Mouse (Mus musculus) brain, embryonic 14.5 days (tissue): ENCODE data around the gene Lrrc10. TPM values are rescaled to one million over a fixed set of nuclear protein-coding genes. Genes with fewer than 3 reads are reported as not detected.
A peak's percentile ranks its signal among the peaks of the same experiment; 100 is the strongest.

Experiments used
- DNase-seq: peaks from one replicate; pipeline ENCODE4 v3.0.0-alpha.2; 2011; ENCODE audit warnings: low read depth
- CTCF ChIP-seq: fragments of 200-500 bp; IDR thresholded peaks from 2 replicates; pipeline ENCODE4 v1.5.1; 2012; ENCODE audit warnings: inconsistent platforms, mild to moderate bottlenecking, moderate library complexity, borderline replicate concordance; ENCODE audit not compliant: insufficient read depth, insufficient read length; ENCODE audit errors: extremely low read depth
- POLR2A ChIP-seq: fragments of 200-500 bp; IDR thresholded peaks from 2 replicates; pipeline ENCODE4 v1.6.1; 2012; ENCODE audit warnings: mild to moderate bottlenecking, inconsistent platforms, borderline replicate concordance; ENCODE audit not compliant: poor library complexity, insufficient read depth, insufficient read length, severe bottlenecking; ENCODE audit errors: extremely low read depth
- polyA plus RNA-seq: library from polyadenylated mRNA; depleted of rRNA; stranded (reverse); fragments of >200 nt; gene quantifications from 2 replicates; pipeline ENCODE4 v1.2.3, GENCODE M21; 2012

Gene Lrrc10
- polyA plus RNA-seq, 1 experiment, result 0.11 TPM

GRCm38 (mm10) chr10:117049961-117050597 lies 4.9 kb downstream of the Lrrc10 start:
- no peak for DNase-seq

GRCm38 (mm10) chr10:117055668-117056067 lies 10.5 kb downstream of the Lrrc10 start:
- DNase-seq, result no peak
- TF ChIP-seq POLR2A (no peak), CTCF (no peak)

More at GRCm38 (mm10) chr10:117049961-117050597, 4.9 kb downstream of the Lrrc10 start:
- TF ChIP-seq POLR2A (no peak), CTCF (no peak)

GRCm38 (mm10) chr10:117062894-117063253 lies 17.7 kb downstream of the Lrrc10 start:
- no peak for DNase-seq
- TF ChIP-seq POLR2A (no peak), CTCF (no peak)

GRCm38 (mm10) chr10:117063254-117064021 lies 18.3 kb downstream of the Lrrc10 start, which contains the start of gene Cct2:
Gene Cct2, minus strand, starts transcription at chr10:117063814.
- peak; percentile 99 for DNase-seq

GRCm38 (mm10) chr10:117064076-117064475 lies 18.9 kb downstream of the Lrrc10 start:
- TF ChIP-seq CTCF (no peak), POLR2A (no peak)
- no peak for DNase-seq

More at GRCm38 (mm10) chr10:117063254-117064021, 18.3 kb downstream of the Lrrc10 start, which contains the start of gene Cct2:
- TF ChIP-seq POLR2A, result peak; percentile 31; the same call in 1 of the 2 replicates
- TF ChIP-seq CTCF, result no peak

- TF ChIP-seq CTCF, result 0 out of 2 replicates have a peak, but pooled peaks have one; percentile 7
- no peak for TF ChIP-seq POLR2A
- no peak for DNase-seq
These were observed 24.0 kb downstream of the Lrrc10 start for GRCm38 (mm10) chr10:117069109-117069508.

- DNase-seq, result no peak
- TF ChIP-seq POLR2A (no peak), CTCF (no peak)
These were observed 27.2 kb downstream of the Lrrc10 start for GRCm38 (mm10) chr10:117072191-117072888.

- DNase-seq, result no peak
- TF ChIP-seq POLR2A (no peak), CTCF (no peak)
These were observed 28.0 kb downstream of the Lrrc10 start for GRCm38 (mm10) chr10:117073176-117073575.

- peak; percentile 9 for DNase-seq
- peak; percentile 53 for TF ChIP-seq CTCF
- no peak for TF ChIP-seq POLR2A
These were observed 33.1 kb downstream of the Lrrc10 start for GRCm38 (mm10) chr10:117078284-117078683.

- DNase-seq, result no peak
- TF ChIP-seq POLR2A (no peak), CTCF (no peak)
These were observed 36.2 kb downstream of the Lrrc10 start for GRCm38 (mm10) chr10:117081326-117081725.

GRCm38 (mm10) chr10:117081914-117082359 lies 36.8 kb downstream of the Lrrc10 start:
- no peak for DNase-seq
- TF ChIP-seq POLR2A, result no peak

- DNase-seq, result no peak
These were observed 44.5 kb downstream of the Lrrc10 start for GRCm38 (mm10) chr10:117089628-117090027.

More at GRCm38 (mm10) chr10:117089628-117090027, 44.5 kb downstream of the Lrrc10 start:
- TF ChIP-seq POLR2A (no peak), CTCF (no peak)
